Comparison of ENCODE assay signal across 27 mouse cellular contexts in genomic region chr8:108362421-108362820, GRCm38 (mm10).
DNase-seq lines count a peak whose midpoint lies in the region; ATAC-seq lines count a peak whose summit lies in the region.
"Had no signal": no experiment of that assay in that cellular context is flagged by ENCODE, and none has a peak within 500 bp of the region (broad histone marks: within the 10 kb centered on the region; RNA-seq: fewer than 3 reads in every experiment).

No protein-coding gene starts in this region.

- peaks cover 13% of the 10 kb centered on the region for H3K4me1 ChIP-seq in kidney, embryonic 16.5 days (ENCODE audit: insufficient read depth, low read length)
- H3K4me1 ChIP-seq in liver, embryonic 12.5 days: peaks cover 8% of the 10 kb centered on the region; the same call in 1 of the 2 replicates
- H3K4me1 ChIP-seq: embryonic facial prominence, embryonic 12.5 days; embryonic facial prominence, embryonic 15.5 days; forebrain, embryonic 15.5 days; heart, embryonic 12.5 days; heart, embryonic 15.5 days had no signal

- no peaks in the 10 kb centered on the region for H3K9me3 ChIP-seq in kidney, embryonic 16.5 days (ENCODE audit: low read length)
- no peaks in the 10 kb centered on the region for H3K9me3 ChIP-seq in liver, embryonic 12.5 days (replicated peaks)
- H3K9me3 ChIP-seq: embryonic facial prominence, embryonic 12.5 days; embryonic facial prominence, embryonic 15.5 days; forebrain, embryonic 12.5 days; forebrain, embryonic 15.5 days; heart, embryonic 12.5 days; heart, embryonic 15.5 days; hindbrain, embryonic 10.5 days; hindbrain, embryonic 13.5 days had no signal

- H3K4me3 ChIP-seq in kidney, embryonic 16.5 days (ENCODE audit: low read length): no peak overlapping the region
- no peak overlapping the region for H3K4me3 ChIP-seq in liver, embryonic 12.5 days
- H3K4me3 ChIP-seq: embryonic facial prominence, embryonic 12.5 days; embryonic facial prominence, embryonic 15.5 days; forebrain, embryonic 12.5 days; forebrain, embryonic 15.5 days; heart, embryonic 12.5 days; heart, embryonic 15.5 days; hindbrain, embryonic 10.5 days; hindbrain, embryonic 13.5 days had no signal

- peak; percentile 31; the same call in 1 of the 2 replicates for ATAC-seq in kidney, embryonic 16.5 days (ENCODE audit: low FRiP score, low TSS enrichment)
- ATAC-seq in liver, embryonic 12.5 days: no peak
- ATAC-seq: forebrain, embryonic 15.5 days; hindbrain, embryonic 16.5 days; Patski had no signal

- H3K4me2 ChIP-seq in kidney, embryonic 16.5 days (replicated peaks; ENCODE audit: low read depth, low read length): no peak overlapping the region
- H3K4me2 ChIP-seq in liver, embryonic 12.5 days: no peak overlapping the region
- H3K4me2 ChIP-seq: embryonic facial prominence, embryonic 12.5 days; embryonic facial prominence, embryonic 15.5 days; forebrain, embryonic 12.5 days; forebrain, embryonic 15.5 days; heart, embryonic 12.5 days; heart, embryonic 15.5 days; hindbrain, embryonic 13.5 days had no signal

- H3K27ac ChIP-seq in kidney, embryonic 16.5 days (ENCODE audit: low read length): no peak overlapping the region
- H3K27ac ChIP-seq in liver, embryonic 12.5 days: no peak overlapping the region
- H3K27ac ChIP-seq: embryonic facial prominence, embryonic 12.5 days; embryonic facial prominence, embryonic 15.5 days; forebrain, embryonic 15.5 days; heart, embryonic 15.5 days had no signal

- no peaks in the 10 kb centered on the region for H3K27me3 ChIP-seq in kidney, embryonic 16.5 days (ENCODE audit: insufficient read depth, low read length)
- peaks cover 6% of the 10 kb centered on the region; the same call in 1 of the 2 replicates for H3K27me3 ChIP-seq in liver, embryonic 12.5 days (replicated peaks)
- H3K27me3 ChIP-seq: embryonic facial prominence, embryonic 12.5 days; heart, embryonic 12.5 days; heart, embryonic 15.5 days; Patski had no signal

- no peaks in the 10 kb centered on the region for H3K36me3 ChIP-seq in kidney, embryonic 16.5 days (ENCODE audit: insufficient read depth, low read length)
- H3K36me3 ChIP-seq in liver, embryonic 12.5 days: no peaks in the 10 kb centered on the region
- H3K36me3 ChIP-seq: embryonic facial prominence, embryonic 12.5 days; embryonic facial prominence, embryonic 15.5 days; forebrain, embryonic 12.5 days; forebrain, embryonic 15.5 days; heart, embryonic 12.5 days; heart, embryonic 15.5 days; hindbrain, embryonic 10.5 days; hindbrain, embryonic 13.5 days had no signal

- DNase-seq in embryo, embryonic 10.5 days (ENCODE audit: low spot score): peak; percentile 26
- no peak for DNase-seq in embryo, embryonic 9.5 days (ENCODE audit: extremely low spot score)
- peak; percentile 53 for DNase-seq in heart, adult 11 months
- DNase-seq in heart, adult 8-10 months (ENCODE audit: low spot score): no peak
- DNase-seq in kidney, adult 11 months: no peak
- peak; percentile 13 for DNase-seq in MN1 (ENCODE audit: low spot score)
- DNase-seq: adrenal gland, postnatal 10 days; adrenal gland, postnatal 36 days; cerebellum, adult 18-20 months; cerebellum, adult 9-10 months; cerebellum, postnatal 14 days; gastrocnemius, postnatal 10 days; gastrocnemius, postnatal 36 days; heart, postnatal 10 days; heart, postnatal 36 days had no signal

- 31% methylated on average over 9 of the region's 9 CpGs for WGBS in kidney, embryonic 16.5 days
- 67% methylated on average over 9 of the region's 9 CpGs for WGBS in liver, embryonic 12.5 days (ENCODE audit: insufficient replicate concordance)

- no peak overlapping the region for H3K9ac ChIP-seq in kidney, embryonic 16.5 days (replicated peaks; ENCODE audit: low read length)
- H3K9ac ChIP-seq in liver, embryonic 12.5 days: no peak overlapping the region
- H3K9ac ChIP-seq: embryonic facial prominence, embryonic 12.5 days; embryonic facial prominence, embryonic 15.5 days; forebrain, embryonic 12.5 days; forebrain, embryonic 15.5 days; heart, embryonic 12.5 days; heart, embryonic 15.5 days; hindbrain, embryonic 13.5 days had no signal

Comparison
In these comparisons a context has a peak if more than half of its experiments do, and no peak if none do; other contexts are left out.
1. DNase-seq: peak in embryo, embryonic 10.5 days (single experiment), heart, adult 11 months (single experiment) and MN1 (single experiment); none in embryo, embryonic 9.5 days (single experiment), heart, adult 8-10 months (single experiment) and kidney, adult 11 months (single experiment).